Mouse (Mus musculus): ENCODE results near the gene Ptpn7. TPM values are rescaled to one million over a fixed set of nuclear protein-coding genes. Genes with fewer than 3 reads are reported as not detected.
A peak's percentile ranks its signal among the peaks of the same experiment; 100 is the strongest.
"Not testable (repeated sequence)": the region's sequence is repeated elsewhere in the genome, so short reads cannot be mapped to it uniquely, and the experiment has no call there.

Gene Ptpn7
- polyA plus RNA-seq, 1 experiment from 2014 or later = 0.62 TPM

GRCm38 (mm10) chr1:135096312-135096711 lies 36.2 kb upstream of the Ptpn7 start:
- ATAC-seq (ENCODE audit: low FRiP score, low TSS enrichment) (no peak), DNase-seq (no peak)
- Histone ChIP-seq H3K4me2 (ENCODE audit: low read length) (no peak overlapping the region), H3K27me3 (ENCODE audit: control insufficient read depth, insufficient read depth, low read length) (no peaks in the 10 kb centered on the region), H3K27ac (replicated peaks; ENCODE audit: low read depth, low read length) (no peak overlapping the region), H3K4me1 (ENCODE audit: control insufficient read depth, insufficient read depth, low read length) (no peaks in the 10 kb centered on the region), H3K36me3 (ENCODE audit: control insufficient read depth, insufficient read depth, low read length) (no peaks in the 10 kb centered on the region), H3K9me3 (ENCODE audit: control insufficient read depth, low read length) (no peaks in the 10 kb centered on the region), H3K9ac (replicated peaks; ENCODE audit: low read length) (no peak overlapping the region), H3K4me3 (replicated peaks; ENCODE audit: low read depth, low read length) (no peak overlapping the region)
- 81% methylated on average over 11 of the region's 11 CpGs for WGBS

GRCm38 (mm10) chr1:135097441-135097840 lies 35.1 kb upstream of the Ptpn7 start:
- Histone ChIP-seq H3K4me1 (ENCODE audit: control insufficient read depth, insufficient read depth, low read length) (no peaks in the 10 kb centered on the region), H3K9ac (replicated peaks; ENCODE audit: low read length) (no peak overlapping the region), H3K4me2 (ENCODE audit: low read length) (no peak overlapping the region), H3K36me3 (ENCODE audit: control insufficient read depth, insufficient read depth, low read length) (no peaks in the 10 kb centered on the region), H3K9me3 (ENCODE audit: control insufficient read depth, low read length) (no peaks in the 10 kb centered on the region), H3K27me3 (ENCODE audit: control insufficient read depth, insufficient read depth, low read length) (no peaks in the 10 kb centered on the region), H3K4me3 (replicated peaks; ENCODE audit: low read depth, low read length) (no peak overlapping the region), H3K27ac (replicated peaks; ENCODE audit: low read depth, low read length) (no peak overlapping the region)
- ATAC-seq (ENCODE audit: low FRiP score, low TSS enrichment) = no peak
- DNase-seq = no peak
- 93% methylated on average over 6 of the region's 6 CpGs for WGBS

GRCm38 (mm10) chr1:135098441-135098840 lies 34.1 kb upstream of the Ptpn7 start:
- no peak for ATAC-seq (ENCODE audit: low FRiP score, low TSS enrichment)
- WGBS = 84% methylated on average over 7 of the region's 7 CpGs
- no peak for DNase-seq
- Histone ChIP-seq H3K9me3 (ENCODE audit: control insufficient read depth, low read length) (no peaks in the 10 kb centered on the region), H3K27ac (replicated peaks; ENCODE audit: low read depth, low read length) (no peak overlapping the region), H3K36me3 (ENCODE audit: control insufficient read depth, insufficient read depth, low read length) (no peaks in the 10 kb centered on the region), H3K4me3 (replicated peaks; ENCODE audit: low read depth, low read length) (no peak overlapping the region), H3K27me3 (ENCODE audit: control insufficient read depth, insufficient read depth, low read length) (peaks cover 5% of the 10 kb centered on the region), H3K4me1 (ENCODE audit: control insufficient read depth, insufficient read depth, low read length) (no peaks in the 10 kb centered on the region), H3K9ac (replicated peaks; ENCODE audit: low read length) (no peak overlapping the region), H3K4me2 (ENCODE audit: low read length) (no peak overlapping the region)

GRCm38 (mm10) chr1:135100400-135100799 lies 32.1 kb upstream of the Ptpn7 start:
- no peak for DNase-seq

GRCm38 (mm10) chr1:135105124-135105523 lies 27.4 kb upstream of the Ptpn7 start, which contains the start of gene Lgr6:
TSS of gene Lgr6 (minus strand) at chr1:135105276.
- H3K4me1 ChIP-seq (ENCODE audit: control insufficient read depth, insufficient read depth, low read length) = 0 out of 2 replicates have a peak, but pooled peaks cover 5% of the 10 kb centered on the region
- WGBS = 1% methylated on average over 40 of the region's 40 CpGs
- peaks cover 34% of the 10 kb centered on the region for H3K27me3 ChIP-seq (ENCODE audit: control insufficient read depth, insufficient read depth, low read length)
- no peak within 1 kb of the TSS for H3K27ac ChIP-seq (replicated peaks; ENCODE audit: low read depth, low read length)
- H3K36me3 ChIP-seq (ENCODE audit: control insufficient read depth, insufficient read depth, low read length) = no peaks in the 10 kb centered on the region
- DNase-seq (no peak), ATAC-seq (ENCODE audit: low FRiP score, low TSS enrichment) (no peak)
- H3K9me3 ChIP-seq (ENCODE audit: control insufficient read depth, low read length) = no peaks in the 10 kb centered on the region
- H3K4me3 ChIP-seq (replicated peaks; ENCODE audit: low read depth, low read length) = peak within 1 kb of the TSS; percentile 32
- peak within 1 kb of the TSS; percentile 58 for H3K4me2 ChIP-seq (ENCODE audit: low read length)
- peak within 1 kb of the TSS; percentile 26; the same call in 1 of the 2 replicates for H3K9ac ChIP-seq (replicated peaks; ENCODE audit: low read length)

More at GRCm38 (mm10) chr1:135100400-135100799, 32.1 kb upstream of the Ptpn7 start:
- no peak overlapping the region for H3K4me2 ChIP-seq (ENCODE audit: low read length)
- WGBS = 54% methylated on average over 7 of the region's 7 CpGs
- no peaks in the 10 kb centered on the region for H3K9me3 ChIP-seq (ENCODE audit: control insufficient read depth, low read length)
- H3K27ac ChIP-seq (replicated peaks; ENCODE audit: low read depth, low read length) = no peak overlapping the region
- H3K4me1 ChIP-seq (ENCODE audit: control insufficient read depth, insufficient read depth, low read length) = 0 out of 2 replicates have a peak, but pooled peaks cover 5% of the 10 kb centered on the region
- no peak for ATAC-seq (ENCODE audit: low FRiP score, low TSS enrichment)
- H3K36me3 ChIP-seq (ENCODE audit: control insufficient read depth, insufficient read depth, low read length) = no peaks in the 10 kb centered on the region
- H3K27me3 ChIP-seq (ENCODE audit: control insufficient read depth, insufficient read depth, low read length) = peaks cover 25% of the 10 kb centered on the region
- H3K9ac ChIP-seq (replicated peaks; ENCODE audit: low read length) = no peak overlapping the region
- no peak overlapping the region for H3K4me3 ChIP-seq (replicated peaks; ENCODE audit: low read depth, low read length)

- H3K4me2 ChIP-seq (ENCODE audit: low read length) = no peak overlapping the region
Measured at GRCm38 (mm10) chr1:135105951-135106350, 26.5 kb upstream of the Ptpn7 start.

GRCm38 (mm10) chr1:135108611-135109010 lies 23.9 kb upstream of the Ptpn7 start:
- no peak overlapping the region for H3K4me3 ChIP-seq (replicated peaks; ENCODE audit: low read depth, low read length)
- H3K36me3 ChIP-seq (ENCODE audit: control insufficient read depth, insufficient read depth, low read length) = no peaks in the 10 kb centered on the region
- 45% methylated on average over 6 of the region's 6 CpGs for WGBS
- H3K27me3 ChIP-seq (ENCODE audit: control insufficient read depth, insufficient read depth, low read length) = peaks cover 28% of the 10 kb centered on the region
- ATAC-seq (ENCODE audit: low FRiP score, low TSS enrichment) = no peak
- no peak overlapping the region for H3K9ac ChIP-seq (replicated peaks; ENCODE audit: low read length)
- H3K9me3 ChIP-seq (ENCODE audit: control insufficient read depth, low read length) = no peaks in the 10 kb centered on the region
- peak; percentile 46 for DNase-seq
- no peak overlapping the region for H3K4me2 ChIP-seq (ENCODE audit: low read length)
- H3K27ac ChIP-seq (replicated peaks; ENCODE audit: low read depth, low read length) = no peak overlapping the region
- 0 out of 2 replicates have a peak, but pooled peaks cover 5% of the 10 kb centered on the region for H3K4me1 ChIP-seq (ENCODE audit: control insufficient read depth, insufficient read depth, low read length)

More at GRCm38 (mm10) chr1:135105951-135106350, 26.5 kb upstream of the Ptpn7 start:
- H3K27me3 ChIP-seq (ENCODE audit: control insufficient read depth, insufficient read depth, low read length) = peaks cover 34% of the 10 kb centered on the region
- no peak for ATAC-seq (ENCODE audit: low FRiP score, low TSS enrichment)
- no peak overlapping the region for H3K4me3 ChIP-seq (replicated peaks; ENCODE audit: low read depth, low read length)
- H3K9me3 ChIP-seq (ENCODE audit: control insufficient read depth, low read length) = no peaks in the 10 kb centered on the region
- H3K36me3 ChIP-seq (ENCODE audit: control insufficient read depth, insufficient read depth, low read length) = no peaks in the 10 kb centered on the region
- no peak overlapping the region for H3K9ac ChIP-seq (replicated peaks; ENCODE audit: low read length)
- 0 out of 2 replicates have a peak, but pooled peaks cover 5% of the 10 kb centered on the region for H3K4me1 ChIP-seq (ENCODE audit: control insufficient read depth, insufficient read depth, low read length)
- 3% methylated on average over 8 of the region's 8 CpGs for WGBS
- peak; percentile 82 for DNase-seq
- H3K27ac ChIP-seq (replicated peaks; ENCODE audit: low read depth, low read length) = no peak overlapping the region

GRCm38 (mm10) chr1:135110075-135110474 lies 22.4 kb upstream of the Ptpn7 start:
- H3K27ac ChIP-seq (replicated peaks; ENCODE audit: low read depth, low read length) = no peak overlapping the region
- no peak overlapping the region for H3K4me2 ChIP-seq (ENCODE audit: low read length)
- peak; percentile 81 for DNase-seq
- no peaks in the 10 kb centered on the region for H3K36me3 ChIP-seq (ENCODE audit: control insufficient read depth, insufficient read depth, low read length)
- no peaks in the 10 kb centered on the region for H3K9me3 ChIP-seq (ENCODE audit: control insufficient read depth, low read length)
- ATAC-seq (ENCODE audit: low FRiP score, low TSS enrichment) = no peak
- H3K27me3 ChIP-seq (ENCODE audit: control insufficient read depth, insufficient read depth, low read length) = peaks cover 13% of the 10 kb centered on the region
- 0 out of 2 replicates have a peak, but pooled peaks cover 1% of the 10 kb centered on the region for H3K4me1 ChIP-seq (ENCODE audit: control insufficient read depth, insufficient read depth, low read length)
- WGBS = 16% methylated on average over 6 of the region's 6 CpGs
- H3K4me3 ChIP-seq (replicated peaks; ENCODE audit: low read depth, low read length) = no peak overlapping the region
- H3K9ac ChIP-seq (replicated peaks; ENCODE audit: low read length) = no peak overlapping the region

GRCm38 (mm10) chr1:135111271-135111670 lies 21.2 kb upstream of the Ptpn7 start:
- H3K27ac ChIP-seq (replicated peaks; ENCODE audit: low read depth, low read length); H3K4me1 ChIP-seq (ENCODE audit: control insufficient read depth, insufficient read depth, low read length): not testable (repeated sequence)
- WGBS = 67% methylated on average over 4 of the region's 5 CpGs

More at GRCm38 (mm10) chr1:135111271-135111670, 21.2 kb upstream of the Ptpn7 start:
- H3K36me3 ChIP-seq (ENCODE audit: control insufficient read depth, insufficient read depth, low read length); H3K4me2 ChIP-seq (ENCODE audit: low read length); ATAC-seq (ENCODE audit: low FRiP score, low TSS enrichment); H3K27me3 ChIP-seq (ENCODE audit: control insufficient read depth, insufficient read depth, low read length); H3K9ac ChIP-seq (replicated peaks; ENCODE audit: low read length); H3K9me3 ChIP-seq (ENCODE audit: control insufficient read depth, low read length); H3K4me3 ChIP-seq (replicated peaks; ENCODE audit: low read depth, low read length); DNase-seq: not testable (repeated sequence)
